Mouse (Mus musculus): ENCODE data around the gene Rpl36-ps4. TPM values are rescaled to one million over a fixed set of nuclear protein-coding genes. Genes with fewer than 3 reads are reported as not detected.
A peak's percentile ranks its signal among the peaks of the same experiment; 100 is the strongest.
"Not testable (repeated sequence)": the region's sequence is repeated elsewhere in the genome, so short reads cannot be mapped to it uniquely, and the experiment has no call there.

The Rpl36-ps4 gene
- polyA plus RNA-seq, 1 experiment, result not detected

DNA sequence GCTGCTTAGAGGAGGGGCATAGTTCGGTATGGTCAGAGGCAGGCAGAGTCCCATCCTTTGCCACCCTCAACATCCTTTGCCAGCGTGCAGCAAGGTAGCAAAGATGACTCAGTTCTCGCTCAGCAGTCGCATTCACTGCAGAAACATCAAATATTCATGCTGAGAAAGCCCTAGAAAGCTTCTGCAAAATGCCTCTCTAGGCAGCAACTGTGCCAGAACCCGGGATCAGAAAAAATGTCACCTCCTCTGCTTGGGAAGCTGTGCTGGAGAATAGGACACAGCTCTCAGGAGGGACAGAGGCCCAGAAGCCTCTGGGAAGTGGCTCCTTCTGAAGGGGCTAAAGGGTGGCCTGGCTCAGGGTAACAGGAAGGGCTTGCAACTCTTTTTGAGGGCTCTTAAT lies 2.7 kb upstream of the Rpl36-ps4 start:
- no peak for TF ChIP-seq MYOG (IDR thresholded peaks at IDR 0.05; ENCODE audit: control insufficient read depth, extremely low read depth, insufficient read length)
- no peak for TF ChIP-seq MAX (IDR thresholded peaks at IDR 0.05)
- TF ChIP-seq USF1 (IDR thresholded peaks at IDR 0.05; ENCODE audit: low read depth), result no peak
- TF ChIP-seq FOSL1 (IDR thresholded peaks at IDR 0.05; ENCODE audit: insufficient read depth, low read length, poor library complexity, severe bottlenecking), result no peak
- no peak for TF ChIP-seq CTCF (IDR thresholded peaks at IDR 0.05; ENCODE audit: control insufficient read depth, insufficient read depth, insufficient read length)
- no peak for TF ChIP-seq MYOD1 (IDR thresholded peaks at IDR 0.05; ENCODE audit: control insufficient read depth, insufficient read length, low read depth)
- TF ChIP-seq CEBPB (IDR thresholded peaks at IDR 0.05; ENCODE audit: low read depth), result no peak
- no peaks in the 10 kb centered on the region for H3K79me2 ChIP-seq (ENCODE audit: control insufficient read depth, insufficient read depth)
- H3K27me3 ChIP-seq (ENCODE audit: control insufficient read depth, insufficient read depth, insufficient read length), result no peaks in the 10 kb centered on the region
- H3ac ChIP-seq (ENCODE audit: control insufficient read depth, insufficient read length, low read depth), result no peak overlapping the region
- H3K79me3 ChIP-seq (ENCODE audit: low read depth), result no peaks in the 10 kb centered on the region
- no peak overlapping the region for H3K4me3 ChIP-seq (ENCODE audit: insufficient read depth, poor library complexity, severe bottlenecking)
- H3K36me3 ChIP-seq (ENCODE audit: control insufficient read depth, insufficient read depth), result no peaks in the 10 kb centered on the region

DNA sequence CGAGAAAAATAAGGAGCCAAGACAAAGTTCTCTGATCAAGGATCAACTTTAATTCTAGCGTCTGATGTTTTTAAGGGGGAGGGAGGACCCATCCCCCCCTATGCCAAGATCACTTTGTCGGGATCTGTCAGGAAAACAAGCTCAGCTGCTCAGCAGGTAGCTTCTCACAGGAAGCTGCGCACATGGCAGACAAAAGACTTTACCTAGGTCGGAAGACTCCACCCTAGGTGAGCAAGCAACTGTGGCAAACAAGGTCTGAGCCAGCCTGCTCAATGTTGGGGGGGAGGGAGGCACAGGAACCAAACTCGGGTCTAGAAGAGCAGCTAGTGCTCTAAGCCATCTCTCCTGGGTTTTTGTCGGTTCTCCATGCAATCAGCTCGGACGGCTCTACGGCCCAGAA lies 13.5 kb downstream of the Rpl36-ps4 start:
- Histone ChIP-seq H3K79me2 (ENCODE audit: control insufficient read depth, insufficient read depth) (no peaks in the 10 kb centered on the region), H3K36me3 (ENCODE audit: control insufficient read depth, insufficient read depth) (no peaks in the 10 kb centered on the region), H3ac (ENCODE audit: control insufficient read depth, insufficient read length, low read depth) (no peak overlapping the region), H3K4me3 (ENCODE audit: insufficient read depth, poor library complexity, severe bottlenecking) (no peak overlapping the region), H3K27me3 (ENCODE audit: control insufficient read depth, insufficient read depth, insufficient read length) (no peaks in the 10 kb centered on the region), H3K79me3 (ENCODE audit: low read depth) (no peaks in the 10 kb centered on the region)
- TF ChIP-seq MYOD1 (IDR thresholded peaks at IDR 0.05; ENCODE audit: control insufficient read depth, insufficient read length, low read depth) (no peak), CEBPB (IDR thresholded peaks at IDR 0.05; ENCODE audit: low read depth) (no peak), USF1 (IDR thresholded peaks at IDR 0.05; ENCODE audit: low read depth) (no peak), CTCF (IDR thresholded peaks at IDR 0.05; ENCODE audit: control insufficient read depth, insufficient read depth, insufficient read length) (no peak), FOSL1 (IDR thresholded peaks at IDR 0.05; ENCODE audit: insufficient read depth, low read length, poor library complexity, severe bottlenecking) (no peak), MAX (IDR thresholded peaks at IDR 0.05) (no peak), MYOG (IDR thresholded peaks at IDR 0.05; ENCODE audit: control insufficient read depth, extremely low read depth, insufficient read length) (no peak)

DNA sequence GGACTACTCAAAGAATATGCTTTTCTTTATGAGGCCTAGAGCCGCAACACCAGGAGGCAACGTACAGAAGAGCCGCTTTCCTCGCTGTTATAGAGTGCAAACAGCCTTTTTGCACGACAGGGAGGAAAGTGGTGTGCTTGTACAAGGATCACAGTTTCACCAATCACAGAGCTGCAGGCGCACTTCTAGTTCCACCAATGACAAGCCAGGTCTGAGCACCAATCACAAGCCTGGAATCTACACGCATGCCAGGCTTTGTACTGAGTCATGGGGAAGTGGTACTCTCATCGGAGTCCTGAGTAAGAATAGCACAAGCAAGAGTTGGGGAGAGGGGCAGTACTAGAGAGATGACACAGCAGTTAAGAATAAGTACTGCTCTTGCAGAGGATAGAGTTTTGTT lies 14.0 kb downstream of the Rpl36-ps4 start:
- Histone ChIP-seq H3K36me3 (ENCODE audit: control insufficient read depth, insufficient read depth) (no peaks in the 10 kb centered on the region), H3K27me3 (ENCODE audit: control insufficient read depth, insufficient read depth, insufficient read length) (no peaks in the 10 kb centered on the region), H3K4me3 (ENCODE audit: insufficient read depth, poor library complexity, severe bottlenecking) (no peak overlapping the region), H3ac (ENCODE audit: control insufficient read depth, insufficient read length, low read depth) (no peak overlapping the region), H3K79me2 (ENCODE audit: control insufficient read depth, insufficient read depth) (no peaks in the 10 kb centered on the region), H3K79me3 (ENCODE audit: low read depth) (no peaks in the 10 kb centered on the region)
- TF ChIP-seq MAX (IDR thresholded peaks at IDR 0.05), result no peak

DNA sequence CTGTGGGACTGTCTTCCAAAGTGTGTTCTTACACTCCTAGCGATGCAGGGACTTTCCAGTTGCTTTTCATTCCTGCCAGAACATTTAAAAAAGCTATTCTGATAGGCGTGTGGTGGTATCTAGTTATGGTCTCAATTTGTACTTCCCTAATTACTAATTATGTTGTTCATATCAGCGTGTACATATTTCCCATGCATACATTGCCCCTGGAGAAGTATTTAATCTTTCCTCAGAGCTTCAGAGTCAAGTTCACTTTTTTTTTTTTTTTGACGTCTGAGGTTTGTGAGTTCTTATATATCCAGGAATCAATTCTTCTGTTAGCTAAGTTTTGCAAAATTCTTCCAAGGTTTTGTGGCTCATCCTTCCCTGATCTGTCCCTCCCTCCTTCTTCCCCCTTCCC lies 15.4 kb downstream of the Rpl36-ps4 start:
- TF ChIP-seq MAX (IDR thresholded peaks at IDR 0.05) (no peak), USF1 (IDR thresholded peaks at IDR 0.05; ENCODE audit: low read depth) (no peak), CTCF (IDR thresholded peaks at IDR 0.05; ENCODE audit: control insufficient read depth, insufficient read depth, insufficient read length) (no peak), MYOD1 (IDR thresholded peaks at IDR 0.05; ENCODE audit: control insufficient read depth, insufficient read length, low read depth) (no peak), MYOG (IDR thresholded peaks at IDR 0.05; ENCODE audit: control insufficient read depth, extremely low read depth, insufficient read length) (no peak)
- H3K27me3 ChIP-seq (ENCODE audit: control insufficient read depth, insufficient read depth, insufficient read length), result no peaks in the 10 kb centered on the region
- no peak overlapping the region for H3K4me3 ChIP-seq (ENCODE audit: insufficient read depth, poor library complexity, severe bottlenecking)
- H3ac ChIP-seq (ENCODE audit: control insufficient read depth, insufficient read length, low read depth), result no peak overlapping the region
- no peaks in the 10 kb centered on the region for H3K79me3 ChIP-seq (ENCODE audit: low read depth)
- H3K79me2 ChIP-seq (ENCODE audit: control insufficient read depth, insufficient read depth), result no peaks in the 10 kb centered on the region
- H3K36me3 ChIP-seq (ENCODE audit: control insufficient read depth, insufficient read depth), result no peaks in the 10 kb centered on the region

DNA sequence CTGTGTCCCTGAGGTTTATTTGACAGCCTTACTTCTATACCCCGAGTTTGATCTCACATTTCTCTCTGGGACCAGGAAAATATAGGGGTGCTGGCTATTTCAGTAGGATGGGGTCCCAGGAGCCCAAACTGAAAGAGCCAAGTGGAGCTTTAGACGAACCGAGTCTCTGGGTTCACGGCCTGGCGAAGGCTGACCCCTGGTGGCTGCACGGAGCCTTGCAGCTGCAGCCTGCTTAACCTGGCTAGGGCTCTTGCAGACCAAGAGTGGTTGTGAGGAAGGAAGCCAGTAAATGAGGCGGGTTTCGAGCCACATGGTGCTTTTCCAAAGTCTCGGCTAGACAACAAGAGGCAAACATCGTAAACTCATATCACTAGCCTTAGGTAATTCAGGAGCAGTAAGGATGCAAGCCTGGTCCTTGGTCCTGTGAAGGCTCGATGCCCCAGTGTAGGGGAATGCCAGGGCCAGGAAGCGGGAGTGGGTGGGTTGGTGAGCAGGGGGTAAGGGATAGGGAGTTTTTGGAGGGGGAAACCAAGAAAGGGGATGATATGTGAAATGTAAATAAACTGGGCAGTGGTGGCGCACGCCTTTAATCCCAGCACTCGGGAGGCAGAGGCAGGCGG lies 28.3 kb downstream of the Rpl36-ps4 start:
- H3K4me3 ChIP-seq (ENCODE audit: insufficient read depth, poor library complexity, severe bottlenecking), result no peak overlapping the region
- no peak overlapping the region for H3ac ChIP-seq (ENCODE audit: control insufficient read depth, insufficient read length, low read depth)
- H3K36me3 ChIP-seq (ENCODE audit: control insufficient read depth, insufficient read depth), result no peaks in the 10 kb centered on the region
- no peaks in the 10 kb centered on the region for H3K27me3 ChIP-seq (ENCODE audit: control insufficient read depth, insufficient read depth, insufficient read length)
- H3K79me2 ChIP-seq (ENCODE audit: control insufficient read depth, insufficient read depth), result no peaks in the 10 kb centered on the region
- TF ChIP-seq FOSL1 (IDR thresholded peaks at IDR 0.05; ENCODE audit: insufficient read depth, low read length, poor library complexity, severe bottlenecking), result no peak
- TF ChIP-seq CTCF (IDR thresholded peaks at IDR 0.05; ENCODE audit: control insufficient read depth, insufficient read depth, insufficient read length), result peak; percentile 97
- TF ChIP-seq MAX (IDR thresholded peaks at IDR 0.05), result peak; percentile 30
- H3K79me3 ChIP-seq (ENCODE audit: low read depth), result no peaks in the 10 kb centered on the region

DNA sequence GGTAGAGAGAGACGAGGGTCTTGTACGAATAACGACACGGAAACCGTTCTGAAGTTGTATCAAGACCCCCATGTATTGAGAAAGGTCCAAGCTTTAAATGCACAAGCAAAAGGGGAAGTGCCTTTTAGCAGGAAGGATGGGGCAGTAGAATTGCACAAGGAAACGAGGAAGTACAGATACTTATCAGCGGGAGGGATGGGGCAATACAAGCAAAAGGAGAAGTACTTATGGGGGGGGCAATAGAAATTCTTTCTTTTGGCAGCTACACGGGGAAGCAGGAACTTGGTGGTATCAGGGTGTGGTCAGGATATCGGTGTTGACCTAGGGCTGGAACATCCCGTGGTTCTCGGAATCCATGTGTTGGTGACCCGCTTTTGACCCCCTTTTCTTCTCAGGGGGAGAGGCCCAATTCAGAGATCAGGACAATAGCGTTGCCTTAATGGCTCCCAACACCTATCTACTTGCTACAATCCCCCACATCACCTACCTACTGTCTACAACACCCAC lies 33.9 kb downstream of the Rpl36-ps4 start:
- not testable (repeated sequence) for H3K27me3 ChIP-seq (ENCODE audit: control insufficient read depth, insufficient read depth, insufficient read length); H3K36me3 ChIP-seq (ENCODE audit: control insufficient read depth, insufficient read depth); H3ac ChIP-seq (ENCODE audit: control insufficient read depth, insufficient read length, low read depth); H3K79me2 ChIP-seq (ENCODE audit: control insufficient read depth, insufficient read depth); H3K79me3 ChIP-seq (ENCODE audit: low read depth); H3K4me3 ChIP-seq (ENCODE audit: insufficient read depth, poor library complexity, severe bottlenecking)

Measured in C2C12 (cell line).